Mouse (Mus musculus) midbrain, postnatal 0 days (tissue): ENCODE measurements around the gene Scgb1c1. TPM values are rescaled to one million over a fixed set of nuclear protein-coding genes. Genes with fewer than 3 reads are reported as not detected.

Experiments
- ATAC-seq: fragments of 200-750 bp; cut with Nextera tagmentation; 2 replicates; pipeline ENCODE4 v1.8.0; 2017; ENCODE audit warnings: moderate number of reproducible peaks, mild to moderate bottlenecking, moderate TSS enrichment, moderate library complexity; ENCODE audit not compliant: low FRiP score
- DNase-seq: peaks from one replicate; pipeline ENCODE4 v3.0.0-alpha.2; 2015; ENCODE audit warnings: low spot score
- H3K27ac ChIP-seq: fragments of 300-500 bp; sonication (generic); 2 replicates; pipeline ENCODE4 v1.5.1; 2014; ENCODE audit warnings: low read depth, mild to moderate bottlenecking, low read length, mixed read lengths
- H3K27me3 ChIP-seq: fragments of 300-500 bp; sonication (generic); 2 replicates; pipeline ENCODE4 v1.6.1; 2014; ENCODE audit warnings: low read length, control low read depth, mixed read lengths; ENCODE audit not compliant: insufficient read depth
- H3K36me3 ChIP-seq: fragments of 300-500 bp; sonication (generic); 2 replicates; pipeline ENCODE4 v1.6.1; 2014; ENCODE audit warnings: low read length, control low read depth, mixed read lengths; ENCODE audit not compliant: insufficient read depth
- H3K4me1 ChIP-seq: fragments of 300-500 bp; sonication (generic); 2 replicates; pipeline ENCODE4 v1.6.1; 2014; ENCODE audit warnings: mild to moderate bottlenecking, control low read depth, antibody characterized with exemption, low read length, mixed read lengths; ENCODE audit not compliant: insufficient read depth
- H3K4me2 ChIP-seq: fragments of 300-500 bp; sonication (generic); 2 replicates; pipeline ENCODE4 v1.6.1; 2014; ENCODE audit warnings: low read depth, mild to moderate bottlenecking, low read length, mixed read lengths; ENCODE audit not compliant: poor library complexity, severe bottlenecking
- H3K4me3 ChIP-seq: fragments of 300-500 bp; sonication (generic); 2 replicates; pipeline ENCODE4 v1.5.1; 2014; ENCODE audit warnings: low read depth, mild to moderate bottlenecking, low read length, moderate library complexity
- H3K9ac ChIP-seq: fragments of 300-500 bp; sonication (generic); replicated peaks from 2 replicates; pipeline ENCODE4 v1.6.1; 2014; ENCODE audit warnings: mild to moderate bottlenecking, low read length, moderate library complexity, mixed read lengths; ENCODE audit not compliant: poor library complexity, severe bottlenecking
- H3K9me3 ChIP-seq: fragments of 300-500 bp; sonication (generic); 2 replicates; pipeline ENCODE4 v1.6.1; 2016; ENCODE audit warnings: low read length, control low read depth
- CTCF ChIP-seq: IDR thresholded peaks from 2 replicates; pipeline ENCODE4 v1.5.1; 2016; ENCODE audit warnings: antibody characterized with exemption, mild to moderate bottlenecking
- WGBS: fragments of 180-500 bp; shearing (Covaris S2); extraction: QIAGEN DNeasy Blood & Tissue Kit; methylation state at CpG from one replicate; pipeline ENCODE4 v1.1.7; 2014; 5-methylcytosine and 5-hydroxymethylcytosine counted together
- polyA plus RNA-seq: library from polyadenylated mRNA; unstranded; fragments of >200 nt; fragmentation: Nextera tagmentation; extraction: Ambion mirVana; gene quantifications from 2 replicates; pipeline ENCODE4 v1.2.1, GENCODE M21; 2015
- total RNA-seq: library from RNA; depleted of rRNA; stranded (reverse); fragments of >200 nt; gene quantifications from 2 replicates; pipeline ENCODE4 v1.2.3, GENCODE M21; 2014

Scgb1c1 gene
- total and polyA plus RNA-seq, 2 experiments from 2014 or later, result not detected

DNA sequence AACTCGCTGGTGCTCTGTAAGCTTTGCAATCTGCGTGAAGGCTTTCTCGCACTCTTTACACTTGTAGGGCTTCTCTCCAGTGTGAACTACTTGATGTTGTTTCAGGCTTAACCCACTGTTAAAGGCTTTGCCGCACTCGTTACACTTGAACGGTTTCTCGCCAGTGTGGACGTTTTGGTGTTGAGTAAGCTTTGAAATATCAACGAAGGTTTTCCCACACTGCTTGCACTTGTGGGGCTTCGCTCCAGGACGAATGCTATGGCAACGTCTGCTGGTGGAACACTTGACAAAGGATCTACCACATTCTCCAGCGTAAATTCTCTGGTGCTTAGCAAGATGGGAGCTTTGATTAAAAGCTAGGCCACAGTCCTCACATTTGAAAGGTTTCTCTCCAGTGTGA, 33.6 kb upstream of the Scgb1c1 start:
- Histone ChIP-seq H3K9ac (no peak overlapping the region), H3K36me3 (peaks cover 36% of the 10 kb centered on the region), H3K4me1 (no peaks in the 10 kb centered on the region), H3K27me3 (no peaks in the 10 kb centered on the region), H3K4me2 (no peak overlapping the region), H3K27ac (peak overlapping the region; percentile 44; the same call in 1 of the 2 replicates), H3K9me3 (no peaks in the 10 kb centered on the region), H3K4me3 (no peak overlapping the region)
- WGBS, result 65% methylated on average over 13 of the region's 13 CpGs
- DNase-seq, result peak; percentile 68
- ATAC-seq, result no peak
- TF ChIP-seq CTCF, result no peak

DNA sequence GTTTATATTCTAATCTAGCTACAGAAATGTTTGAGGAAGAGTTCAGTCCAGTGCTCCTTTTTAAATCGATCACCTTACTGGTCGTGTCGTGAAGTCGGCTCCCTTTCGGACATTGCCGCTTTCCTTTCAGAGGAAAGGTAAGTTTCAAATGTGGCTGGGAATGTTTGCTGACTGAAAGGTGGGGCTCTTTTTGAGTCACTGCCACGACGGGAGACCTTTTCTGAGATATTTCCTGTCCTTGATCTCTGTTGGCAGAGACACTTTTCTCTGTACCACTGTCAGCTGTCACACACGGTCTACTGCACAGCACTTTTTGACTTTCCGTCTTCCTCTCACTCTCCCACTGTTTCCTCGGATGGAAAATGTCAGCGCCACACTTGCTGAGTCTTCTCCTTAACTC, 32.5 kb upstream of the Scgb1c1 start:
- 90% methylated on average over 12 of the region's 12 CpGs for WGBS
- TF ChIP-seq CTCF, result no peak
- no peak overlapping the region for H3K9ac ChIP-seq
- ATAC-seq (no peak), DNase-seq (no peak)
- no peaks in the 10 kb centered on the region for H3K9me3 ChIP-seq
- no peak overlapping the region for H3K4me3 ChIP-seq
- H3K27me3 ChIP-seq, result no peaks in the 10 kb centered on the region
- H3K36me3 ChIP-seq, result peaks cover 30% of the 10 kb centered on the region
- H3K4me2 ChIP-seq, result no peak overlapping the region
- no peak overlapping the region for H3K27ac ChIP-seq
- peaks cover 5% of the 10 kb centered on the region; the same call in 1 of the 2 replicates for H3K4me1 ChIP-seq

DNA sequence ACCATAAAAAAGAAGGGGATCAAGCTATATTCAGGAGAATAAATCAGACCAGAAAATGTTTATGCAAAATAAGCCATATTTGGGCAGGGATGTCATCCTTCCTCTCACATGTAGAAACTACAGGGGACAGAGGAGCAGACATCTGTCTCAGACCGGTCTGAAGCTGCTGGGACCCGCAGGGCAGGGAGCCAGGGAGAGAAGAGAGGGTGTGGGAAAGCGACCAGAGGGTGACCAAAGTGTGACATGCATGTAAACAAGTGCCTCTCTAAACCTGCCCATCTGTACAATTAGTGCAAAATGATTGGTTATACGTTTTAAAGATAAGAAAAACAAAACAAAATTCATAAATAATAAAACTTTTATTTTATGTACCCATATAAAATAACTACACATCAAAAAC, 25.2 kb upstream of the Scgb1c1 start:
- Histone ChIP-seq H3K27me3 (no peaks in the 10 kb centered on the region), H3K36me3 (no peaks in the 10 kb centered on the region), H3K27ac (no peak overlapping the region), H3K4me2 (peak overlapping the region; percentile 36), H3K9me3 (no peaks in the 10 kb centered on the region), H3K9ac (no peak overlapping the region), H3K4me3 (no peak overlapping the region), H3K4me1 (peaks cover 5% of the 10 kb centered on the region; the same call in 1 of the 2 replicates)
- no peak for TF ChIP-seq CTCF
- peak; percentile 66 for DNase-seq
- WGBS, result 66% methylated on average over 4 of the region's 4 CpGs
- no peak for ATAC-seq

DNA sequence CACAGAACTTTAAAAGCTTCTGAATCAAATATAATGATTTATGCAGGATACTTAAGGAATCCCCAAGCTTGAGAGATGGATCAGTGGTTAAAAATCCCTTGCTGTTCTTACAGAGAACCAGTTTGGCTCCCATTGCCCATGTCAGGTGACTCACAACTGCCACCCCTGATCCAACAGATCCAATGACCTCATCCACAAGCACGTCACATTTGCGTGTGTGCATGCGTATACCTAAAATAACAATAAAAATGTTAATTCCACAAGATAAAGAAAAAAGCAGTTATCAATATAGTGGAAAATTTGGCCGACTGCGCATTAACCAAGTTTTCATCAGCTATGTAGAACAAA, 24.1 kb upstream of the Scgb1c1 start:
- no peak for TF ChIP-seq CTCF
- Histone ChIP-seq H3K4me3 (peak overlapping the region; percentile 71), H3K9me3 (no peaks in the 10 kb centered on the region), H3K9ac (peak overlapping the region; percentile 86), H3K36me3 (no peaks in the 10 kb centered on the region), H3K27me3 (no peaks in the 10 kb centered on the region), H3K4me2 (peak overlapping the region; percentile 57), H3K4me1 (peaks cover 5% of the 10 kb centered on the region; the same call in 1 of the 2 replicates), H3K27ac (peak overlapping the region; percentile 98)
- DNase-seq (no peak), ATAC-seq (peak; percentile 66; the same call in 1 of the 2 replicates)
- 41% methylated on average over 5 of the region's 5 CpGs for WGBS

DNA sequence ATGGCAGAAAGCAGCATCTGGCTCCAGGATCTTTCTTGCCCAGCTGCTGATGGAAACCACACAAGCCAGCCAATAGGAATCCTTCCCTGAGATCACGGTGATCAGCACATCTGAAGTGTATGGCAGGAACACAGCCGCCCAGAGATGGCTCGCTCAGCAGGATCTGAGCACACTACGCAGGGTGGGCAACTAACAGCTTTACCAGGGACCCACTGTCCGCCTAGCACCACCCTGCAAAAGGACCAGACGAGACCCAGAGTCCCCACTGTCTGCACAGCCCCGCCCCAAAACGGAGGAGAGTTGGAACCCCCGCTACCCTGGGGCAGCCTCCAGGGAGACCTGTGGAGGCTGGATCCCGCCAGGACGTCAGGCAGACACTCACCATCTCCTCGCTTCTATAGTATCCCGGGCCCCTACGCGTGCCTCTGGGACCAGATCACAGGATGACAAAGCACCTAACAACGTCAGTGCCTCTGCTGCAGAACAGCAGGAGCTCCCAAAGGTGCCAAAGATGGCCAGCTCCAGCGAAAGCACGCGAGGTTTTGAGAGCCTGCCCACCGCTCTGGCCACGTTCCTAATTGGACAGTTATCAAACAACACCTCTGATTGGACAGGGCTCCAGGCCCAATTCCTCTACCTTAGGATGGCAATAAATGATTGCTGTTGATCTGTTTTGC, 23.6 kb upstream of the Scgb1c1 start, which contains the start of gene Zfp941:
Zfp941 (minus strand) TSS at position 526 of the 677 bp plus-strand sequence.
- Histone ChIP-seq H3K9me3 (no peaks in the 10 kb centered on the region), H3K27ac (peak within 1 kb of the TSS; percentile 98), H3K36me3 (no peaks in the 10 kb centered on the region), H3K9ac (peak within 1 kb of the TSS; percentile 86), H3K4me3 (peak within 1 kb of the TSS; percentile 71), H3K4me1 (peaks cover 5% of the 10 kb centered on the region; the same call in 1 of the 2 replicates), H3K27me3 (no peaks in the 10 kb centered on the region), H3K4me2 (peak within 1 kb of the TSS; percentile 57)
- TF ChIP-seq CTCF, result no peak
- peak; percentile 93 for ATAC-seq
- WGBS, result 2% methylated on average over 21 of the region's 21 CpGs
- DNase-seq, result peak; percentile 94

DNA sequence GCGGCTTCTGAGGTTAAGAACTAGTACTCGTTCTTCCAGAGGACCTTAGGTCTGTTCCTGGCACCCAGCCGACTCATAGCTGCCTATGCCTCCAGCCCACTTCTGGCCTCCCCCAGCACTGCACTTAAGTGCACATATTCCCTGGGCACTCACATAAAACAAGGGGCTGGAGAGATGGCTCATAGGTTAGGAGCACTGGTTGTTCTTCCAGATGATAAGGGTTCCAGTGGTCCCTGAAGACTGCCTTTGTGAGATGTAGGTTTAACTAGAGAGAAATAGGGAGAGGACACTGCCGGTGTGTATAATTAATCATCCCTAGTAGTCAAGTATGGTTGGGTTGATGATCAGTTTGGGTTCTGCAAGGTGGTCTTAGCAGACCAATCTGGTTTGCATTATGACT, 22.6 kb upstream of the Scgb1c1 start:
- no peaks in the 10 kb centered on the region for H3K27me3 ChIP-seq
- no peak overlapping the region for H3K27ac ChIP-seq
- ATAC-seq, result no peak
- WGBS, result 92% methylated on average over 4 of the region's 4 CpGs
- no peaks in the 10 kb centered on the region for H3K4me1 ChIP-seq
- H3K9ac ChIP-seq, result no peak overlapping the region
- no peak for DNase-seq
- H3K9me3 ChIP-seq, result no peaks in the 10 kb centered on the region
- H3K36me3 ChIP-seq, result no peaks in the 10 kb centered on the region
- H3K4me2 ChIP-seq, result no peak overlapping the region
- no peak overlapping the region for H3K4me3 ChIP-seq
- no peak for TF ChIP-seq CTCF
